Mouse (Mus musculus): ENCODE results near the gene H2al1e. TPM values are rescaled to one million over a fixed set of nuclear protein-coding genes. Genes with fewer than 3 reads are reported as not detected.
"Not testable (repeated sequence)": the region's sequence is repeated elsewhere in the genome, so short reads cannot be mapped to it uniquely, and the experiment has no call there.

The H2al1e gene
- polyA plus RNA-seq, 1 experiment from 2014 or later, result not detected

GRCm38 (mm10) chrX:11288306-11288882 lies 23.3 kb upstream of the H2al1e start:
- H3K9ac ChIP-seq (replicated peaks; ENCODE audit: low read depth), result no peak overlapping the region
- no peak overlapping the region for H3K27ac ChIP-seq (ENCODE audit: low read length)
- H3K27me3 ChIP-seq (replicated peaks; ENCODE audit: insufficient read depth, low read length), result no peaks in the 10 kb centered on the region
- H3K4me1 ChIP-seq (ENCODE audit: insufficient read depth, low read depth, low read length), result no peaks in the 10 kb centered on the region
- no peak for TF ChIP-seq CTCF (IDR thresholded peaks at IDR 0.05)
- TF ChIP-seq EP300 (IDR thresholded peaks at IDR 0.05), result 0 out of 2 replicates have a peak, but pooled peaks have one; percentile 22
- peak; percentile 28 for DNase-seq (ENCODE audit: low spot score)
- 37% methylated on average over 14 of the region's 14 CpGs for WGBS
- H3K36me3 ChIP-seq (ENCODE audit: insufficient read depth, low read length), result no peaks in the 10 kb centered on the region
- H3K4me3 ChIP-seq (ENCODE audit: low read depth, low read length), result no peak overlapping the region
- peak; percentile 74 for ATAC-seq
- H3K4me2 ChIP-seq (replicated peaks; ENCODE audit: low read depth, low read length), result no peak overlapping the region
- H3K9me3 ChIP-seq (ENCODE audit: low read length), result no peaks in the 10 kb centered on the region

- no peaks in the 10 kb centered on the region for H3K9me3 ChIP-seq (ENCODE audit: low read length)
- H3K4me1 ChIP-seq (ENCODE audit: insufficient read depth, low read depth, low read length), result no peaks in the 10 kb centered on the region
- no peaks in the 10 kb centered on the region for H3K36me3 ChIP-seq (ENCODE audit: insufficient read depth, low read length)
- H3K27ac ChIP-seq (ENCODE audit: low read length), result no peak overlapping the region
- WGBS, result 57% methylated on average over 4 of the region's 4 CpGs
- ATAC-seq, result no peak
- no peaks in the 10 kb centered on the region for H3K27me3 ChIP-seq (replicated peaks; ENCODE audit: insufficient read depth, low read length)
- no peak overlapping the region for H3K9ac ChIP-seq (replicated peaks; ENCODE audit: low read depth)
- no peak for TF ChIP-seq CTCF (IDR thresholded peaks at IDR 0.05)
- TF ChIP-seq EP300 (IDR thresholded peaks at IDR 0.05), result no peak
- H3K4me3 ChIP-seq (ENCODE audit: low read depth, low read length), result no peak overlapping the region
- no peak for DNase-seq (ENCODE audit: low spot score)
- H3K4me2 ChIP-seq (replicated peaks; ENCODE audit: low read depth, low read length), result no peak overlapping the region
Observed at GRCm38 (mm10) chrX:11289244-11289643, 22.5 kb upstream of the H2al1e start.

DNA sequence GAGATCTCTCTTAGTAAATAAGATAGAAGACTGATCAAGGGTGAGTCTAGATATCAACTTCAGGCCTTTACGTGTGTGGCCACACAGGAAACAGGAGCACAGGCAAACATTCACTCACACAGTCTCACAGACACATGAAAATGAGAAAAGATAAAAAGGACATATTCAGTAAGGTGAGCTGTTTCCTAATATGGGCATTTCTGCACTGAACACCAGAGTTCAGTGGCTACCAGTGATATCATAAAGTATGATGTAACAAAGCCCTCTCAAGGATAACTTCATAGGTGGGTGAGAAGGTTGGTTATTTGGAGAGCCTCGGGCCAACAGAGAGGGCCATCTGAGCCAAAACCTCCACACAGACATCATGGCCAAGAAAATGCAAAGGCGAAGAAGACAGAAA lies 12.8 kb upstream of the H2al1e start, which contains the start of gene H2al1a:
Gene H2al1a (plus strand): TSS at position 301 of the 400 bp plus-strand sequence.
- no CpG with 5 or more reads among the region's 3 CpGs for WGBS
- not testable (repeated sequence) for H3K4me1 ChIP-seq (ENCODE audit: insufficient read depth, low read depth, low read length); H3K4me2 ChIP-seq (replicated peaks; ENCODE audit: low read depth, low read length); ATAC-seq; H3K9ac ChIP-seq (replicated peaks; ENCODE audit: low read depth); H3K4me3 ChIP-seq (ENCODE audit: low read depth, low read length); H3K27me3 ChIP-seq (replicated peaks; ENCODE audit: insufficient read depth, low read length); DNase-seq (ENCODE audit: low spot score); H3K36me3 ChIP-seq (ENCODE audit: insufficient read depth, low read length); H3K9me3 ChIP-seq (ENCODE audit: low read length); H3K27ac ChIP-seq (ENCODE audit: low read length)

GRCm38 (mm10) chrX:11302132-11302531 lies 9.6 kb upstream of the H2al1e start, which contains the start of gene H2al1b:
H2al1b (plus strand) TSS chrX:11302432.
- not testable (repeated sequence) for DNase-seq (ENCODE audit: low spot score); H3K9me3 ChIP-seq (ENCODE audit: low read length); H3K27ac ChIP-seq (ENCODE audit: low read length); H3K4me2 ChIP-seq (replicated peaks; ENCODE audit: low read depth, low read length); ATAC-seq; H3K4me1 ChIP-seq (ENCODE audit: insufficient read depth, low read depth, low read length); H3K36me3 ChIP-seq (ENCODE audit: insufficient read depth, low read length); H3K9ac ChIP-seq (replicated peaks; ENCODE audit: low read depth); H3K4me3 ChIP-seq (ENCODE audit: low read depth, low read length); H3K27me3 ChIP-seq (replicated peaks; ENCODE audit: insufficient read depth, low read length)
- WGBS, result 94% methylated on average over 1 of the region's 3 CpGs

- not testable (repeated sequence) for H3K9me3 ChIP-seq (ENCODE audit: low read length); H3K27ac ChIP-seq (ENCODE audit: low read length); H3K9ac ChIP-seq (replicated peaks; ENCODE audit: low read depth); H3K27me3 ChIP-seq (replicated peaks; ENCODE audit: insufficient read depth, low read length); ATAC-seq; H3K4me3 ChIP-seq (ENCODE audit: low read depth, low read length); H3K4me2 ChIP-seq (replicated peaks; ENCODE audit: low read depth, low read length); DNase-seq (ENCODE audit: low spot score); H3K4me1 ChIP-seq (ENCODE audit: insufficient read depth, low read depth, low read length); H3K36me3 ChIP-seq (ENCODE audit: insufficient read depth, low read length)
- 57% methylated on average over 1 of the region's 6 CpGs for WGBS
Observed at GRCm38 (mm10) chrX:11305355-11305754, 6.4 kb upstream of the H2al1e start, which contains the start of gene H2al1c. H2al1c (plus strand) TSS chrX:11305655.

DNA sequence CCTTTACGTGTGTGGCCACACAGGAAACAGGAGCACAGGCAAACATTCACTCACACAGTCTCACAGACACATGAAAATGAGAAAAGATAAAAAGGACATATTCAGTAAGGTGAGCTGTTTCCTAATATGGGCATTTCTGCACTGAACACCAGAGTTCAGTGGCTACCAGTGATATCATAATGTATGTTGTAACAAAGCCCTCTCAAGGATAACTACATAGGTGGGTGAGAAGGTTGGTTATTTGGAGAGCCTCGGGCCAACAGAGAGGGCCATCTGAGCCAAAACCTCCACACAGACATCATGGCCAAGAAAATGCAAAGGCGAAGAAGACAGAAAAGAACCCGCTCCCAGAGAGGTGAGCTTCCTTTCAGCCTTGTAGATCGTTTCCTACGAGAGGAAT lies 3.2 kb upstream of the H2al1e start, which contains the start of gene H2al1d:
Gene H2al1d (plus strand): TSS at position 301 of the 400 bp plus-strand sequence.
- H3K4me3 ChIP-seq (ENCODE audit: low read depth, low read length); H3K27ac ChIP-seq (ENCODE audit: low read length); H3K36me3 ChIP-seq (ENCODE audit: insufficient read depth, low read length); H3K27me3 ChIP-seq (replicated peaks; ENCODE audit: insufficient read depth, low read length); H3K9me3 ChIP-seq (ENCODE audit: low read length); H3K9ac ChIP-seq (replicated peaks; ENCODE audit: low read depth); H3K4me2 ChIP-seq (replicated peaks; ENCODE audit: low read depth, low read length); DNase-seq (ENCODE audit: low spot score); ATAC-seq; H3K4me1 ChIP-seq (ENCODE audit: insufficient read depth, low read depth, low read length): not testable (repeated sequence)
- no CpG with 5 or more reads among the region's 6 CpGs for WGBS

GRCm38 (mm10) chrX:11314858-11315257 lies 3.1 kb downstream of the H2al1e start, which contains the start of gene H2al1f:
H2al1f (plus strand) TSS chrX:11315158.
- not testable (repeated sequence) for H3K36me3 ChIP-seq (ENCODE audit: insufficient read depth, low read length); ATAC-seq; H3K4me3 ChIP-seq (ENCODE audit: low read depth, low read length); H3K9me3 ChIP-seq (ENCODE audit: low read length); H3K27me3 ChIP-seq (replicated peaks; ENCODE audit: insufficient read depth, low read length); DNase-seq (ENCODE audit: low spot score); H3K9ac ChIP-seq (replicated peaks; ENCODE audit: low read depth); H3K27ac ChIP-seq (ENCODE audit: low read length); H3K4me2 ChIP-seq (replicated peaks; ENCODE audit: low read depth, low read length); H3K4me1 ChIP-seq (ENCODE audit: insufficient read depth, low read depth, low read length)
- WGBS, result no CpG with 5 or more reads among the region's 6 CpGs

DNA sequence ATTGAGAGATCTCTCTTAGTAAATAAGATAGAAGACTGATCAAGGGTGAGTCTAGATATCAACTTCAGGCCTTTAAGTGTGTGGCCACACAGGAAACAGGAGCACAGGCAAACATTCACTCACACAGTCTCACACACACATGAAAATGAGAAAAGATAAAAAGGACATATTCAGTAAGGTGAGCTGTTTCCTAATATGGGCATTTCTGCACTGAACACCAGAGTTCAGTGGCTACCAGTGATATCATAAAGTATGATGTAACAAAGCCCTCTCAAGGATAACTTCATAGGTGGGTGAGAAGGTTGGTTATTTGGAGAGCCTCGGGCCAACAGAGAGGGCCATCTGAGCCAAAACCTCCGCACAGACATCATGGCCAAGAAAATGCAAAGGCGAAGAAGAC lies 6.2 kb downstream of the H2al1e start, which contains the start of gene H2al1g:
Gene H2al1g (plus strand): TSS at position 301 of the 400 bp plus-strand sequence.
- no CpG with 5 or more reads among the region's 3 CpGs for WGBS
- H3K27me3 ChIP-seq (replicated peaks; ENCODE audit: insufficient read depth, low read length); DNase-seq (ENCODE audit: low spot score); H3K9ac ChIP-seq (replicated peaks; ENCODE audit: low read depth); H3K36me3 ChIP-seq (ENCODE audit: insufficient read depth, low read length); H3K27ac ChIP-seq (ENCODE audit: low read length); H3K4me3 ChIP-seq (ENCODE audit: low read depth, low read length); H3K4me2 ChIP-seq (replicated peaks; ENCODE audit: low read depth, low read length); H3K9me3 ChIP-seq (ENCODE audit: low read length); ATAC-seq; H3K4me1 ChIP-seq (ENCODE audit: insufficient read depth, low read depth, low read length): not testable (repeated sequence)

- not testable (repeated sequence) for DNase-seq (ENCODE audit: low spot score); H3K4me1 ChIP-seq (ENCODE audit: insufficient read depth, low read depth, low read length); H3K4me2 ChIP-seq (replicated peaks; ENCODE audit: low read depth, low read length); H3K27ac ChIP-seq (ENCODE audit: low read length); H3K9me3 ChIP-seq (ENCODE audit: low read length); H3K36me3 ChIP-seq (ENCODE audit: insufficient read depth, low read length); ATAC-seq; H3K9ac ChIP-seq (replicated peaks; ENCODE audit: low read depth); H3K4me3 ChIP-seq (ENCODE audit: low read depth, low read length); H3K27me3 ChIP-seq (replicated peaks; ENCODE audit: insufficient read depth, low read length)
- WGBS, result no CpG with 5 or more reads among the region's 6 CpGs
Observed at GRCm38 (mm10) chrX:11321192-11321591, 9.5 kb downstream of the H2al1e start, which contains the start of gene H2al1h. H2al1h (plus strand) TSS chrX:11321492.

Data from lung, postnatal 0 days (tissue).